Mouse (Mus musculus) cortical plate, adult 2 months (tissue): ENCODE measurements around the gene Aldh16a1. TPM values are rescaled to one million over a fixed set of nuclear protein-coding genes. Genes with fewer than 3 reads are reported as not detected.

ENCODE experiments used
- H3K27ac ChIP-seq: fragments of 200-500 bp; 2 replicates; pipeline ENCODE4 v1.5.1; 2012; ENCODE audit warnings: low read length, control low read depth, inconsistent platforms; ENCODE audit not compliant: insufficient read depth
- H3K4me1 ChIP-seq: fragments of 200-500 bp; 2 replicates; pipeline ENCODE4 v1.6.1; 2011; ENCODE audit warnings: low read length; ENCODE audit not compliant: control insufficient read depth, insufficient read depth
- H3K4me3 ChIP-seq: fragments of 200-500 bp; 2 replicates; pipeline ENCODE4 v1.5.1; 2011; ENCODE audit warnings: mild to moderate bottlenecking, low read length, control low read depth; ENCODE audit not compliant: insufficient read depth
- CTCF ChIP-seq: fragments of 200-500 bp; IDR thresholded peaks from 2 replicates; pipeline ENCODE4 v1.5.1; 2011; ENCODE audit warnings: mild to moderate bottlenecking, control low read depth, low read length; ENCODE audit not compliant: insufficient read depth; ENCODE audit errors: extremely low read depth
- POLR2A ChIP-seq: fragments of 200-500 bp; IDR thresholded peaks from 2 replicates; pipeline ENCODE4 v1.6.1; 2011; ENCODE audit warnings: mild to moderate bottlenecking, low read length, control low read depth; ENCODE audit not compliant: insufficient read depth; ENCODE audit errors: extremely low read depth
- polyA plus RNA-seq: library from polyadenylated mRNA; depleted of rRNA; stranded (reverse); fragments of >200 nt; gene quantifications from 2 replicates; pipeline ENCODE4 v1.2.3, GENCODE M21; 2012

The Aldh16a1 gene
- polyA plus RNA-seq, 1 experiment, result 10.3 TPM

DNA sequence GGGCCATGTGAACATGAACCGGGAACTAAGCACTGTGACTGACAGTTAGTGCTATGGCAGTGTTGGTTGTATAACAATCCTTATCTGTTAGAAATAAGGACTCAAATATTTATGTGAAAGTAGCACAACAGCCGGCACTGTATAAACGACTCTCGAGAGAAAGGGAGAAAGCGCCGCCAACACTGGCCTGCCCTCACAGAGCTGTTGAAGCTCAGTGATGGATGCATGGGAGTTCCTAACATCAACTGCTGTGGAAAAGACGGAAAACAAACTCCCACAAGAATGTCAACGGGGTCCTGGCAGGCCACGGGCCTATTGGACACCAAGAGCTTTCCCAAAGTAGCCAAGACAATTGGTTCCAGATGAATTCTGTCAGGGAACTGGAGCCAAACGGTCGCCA is 3.1 kb downstream of the Aldh16a1 start:
- Histone ChIP-seq H3K4me3 (no peak overlapping the region), H3K27ac (no peak overlapping the region), H3K4me1 (peaks cover 2% of the 10 kb centered on the region; the same call in 1 of the 2 replicates)
- TF ChIP-seq POLR2A (no peak), CTCF (no peak)

DNA sequence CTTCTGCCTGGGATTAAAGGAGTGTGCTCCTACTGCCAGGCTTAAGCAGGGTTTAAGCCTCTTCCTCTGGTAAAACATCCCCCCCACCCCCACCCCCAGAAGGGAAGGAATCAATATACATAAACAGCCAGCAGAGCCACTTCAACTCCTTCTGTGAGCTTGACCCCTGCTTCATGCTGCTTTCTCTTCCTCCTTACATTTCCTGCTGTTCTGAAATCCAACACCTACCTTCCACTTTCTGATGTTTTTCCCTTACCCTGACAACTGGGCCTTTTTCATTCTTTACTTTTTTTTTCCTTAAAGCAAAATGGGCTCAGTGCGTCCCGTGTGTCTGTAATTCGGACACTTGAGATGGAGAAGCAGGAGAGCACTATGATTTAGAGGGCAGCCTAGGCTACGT is 4.1 kb downstream of the Aldh16a1 start:
- peaks cover 2% of the 10 kb centered on the region; the same call in 1 of the 2 replicates for H3K4me1 ChIP-seq
- no peak overlapping the region for H3K27ac ChIP-seq
- no peak for TF ChIP-seq CTCF
- no peak for TF ChIP-seq POLR2A
- no peak overlapping the region for H3K4me3 ChIP-seq

DNA sequence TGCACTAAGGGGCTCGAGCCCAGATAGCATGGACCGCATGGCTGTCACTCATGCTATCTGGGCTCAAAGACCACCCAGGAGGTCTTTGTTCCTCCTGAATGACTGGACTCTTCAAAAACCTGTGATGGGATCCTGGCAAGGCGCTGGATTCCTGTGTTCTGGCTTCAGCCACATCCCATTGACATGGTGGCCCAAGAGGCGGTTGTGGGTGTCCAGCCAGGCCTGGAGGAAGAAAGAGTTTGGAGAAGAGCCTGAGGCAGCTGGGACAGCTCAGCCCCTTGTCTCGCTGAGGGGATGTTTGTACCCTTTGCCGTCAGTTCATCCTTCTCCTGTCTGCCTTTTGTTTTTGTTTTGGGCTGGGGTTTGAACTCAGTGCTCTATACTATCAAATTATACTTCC is 4.8 kb downstream of the Aldh16a1 start:
- no peak overlapping the region for H3K4me3 ChIP-seq
- no peak overlapping the region for H3K27ac ChIP-seq
- H3K4me1 ChIP-seq, result peaks cover 2% of the 10 kb centered on the region; the same call in 1 of the 2 replicates
- TF ChIP-seq POLR2A (no peak), CTCF (no peak)

DNA sequence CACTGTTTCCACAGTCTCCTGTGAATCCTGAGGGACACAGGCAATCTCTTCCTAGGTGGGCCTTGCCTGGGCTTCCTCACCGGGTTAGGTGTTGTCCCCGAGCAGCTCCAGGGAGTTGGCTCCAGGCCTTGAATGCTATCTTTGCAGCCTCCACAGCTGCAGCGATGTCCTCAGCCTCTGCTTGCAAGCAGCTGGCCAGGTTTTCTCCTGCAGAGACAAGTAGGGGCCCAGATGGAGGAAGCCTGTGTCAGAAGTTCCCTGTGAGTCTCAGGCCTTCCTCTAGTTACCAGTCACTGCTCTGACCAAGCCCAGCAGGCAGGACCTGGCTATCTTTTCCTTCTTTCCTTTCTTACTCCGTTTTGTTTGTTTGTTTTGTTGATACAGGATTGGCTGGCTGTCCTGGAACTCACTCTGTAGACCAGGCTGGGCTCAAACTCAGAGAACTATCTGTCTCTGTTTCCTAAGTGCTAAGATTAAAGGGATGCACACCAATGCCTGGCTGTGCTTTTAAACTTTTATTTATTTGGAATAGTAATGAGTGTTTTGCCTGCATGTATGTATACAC is 5.8 kb downstream of the Aldh16a1 start:
- Histone ChIP-seq H3K4me3 (no peak overlapping the region), H3K4me1 (peaks cover 2% of the 10 kb centered on the region; the same call in 1 of the 2 replicates), H3K27ac (no peak overlapping the region)
- no peak for TF ChIP-seq CTCF
- TF ChIP-seq POLR2A, result no peak

DNA sequence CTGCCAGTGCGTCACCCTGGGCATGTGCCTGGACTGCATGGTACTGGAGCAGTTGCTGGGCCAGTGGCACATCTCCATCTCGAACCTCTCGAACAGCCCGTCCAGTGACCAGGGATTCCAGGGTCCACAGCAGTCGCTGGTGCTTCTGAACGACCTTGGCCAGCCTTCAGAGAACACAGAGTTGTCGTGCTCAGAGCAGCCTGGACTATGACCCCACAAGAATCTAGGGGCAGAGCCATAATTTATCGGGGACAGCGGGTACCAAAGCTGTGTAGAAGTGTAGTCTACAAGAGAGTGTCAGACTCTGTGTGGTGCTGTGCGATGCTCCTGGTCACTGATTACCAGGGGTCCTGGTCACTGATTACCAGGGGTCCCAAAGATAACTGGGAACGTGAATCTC is 6.5 kb downstream of the Aldh16a1 start:
- H3K4me3 ChIP-seq, result no peak overlapping the region
- peaks cover 2% of the 10 kb centered on the region; the same call in 1 of the 2 replicates for H3K4me1 ChIP-seq
- no peak overlapping the region for H3K27ac ChIP-seq
- TF ChIP-seq CTCF (no peak), POLR2A (no peak)

DNA sequence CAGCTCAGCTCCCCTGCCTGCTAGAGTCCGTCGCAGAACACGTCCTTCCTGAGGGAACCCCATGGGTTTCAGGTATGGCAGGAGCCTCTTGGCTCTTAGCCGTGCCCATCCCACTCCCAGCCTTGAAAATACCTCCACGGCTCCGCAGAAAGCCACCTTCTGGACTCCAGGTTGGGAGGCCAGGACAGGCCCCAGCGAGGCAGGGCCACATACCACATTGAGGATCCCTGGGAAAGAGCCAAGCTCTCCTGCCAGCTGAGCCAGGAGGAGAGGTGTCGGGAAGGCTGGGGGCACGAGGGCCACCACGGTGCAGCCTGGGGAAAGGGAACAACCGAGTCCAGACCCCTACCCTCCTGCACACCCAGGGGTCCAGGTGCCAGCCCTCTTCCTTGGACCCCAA is 7.1 kb downstream of the Aldh16a1 start:
- no peak for TF ChIP-seq CTCF
- no peak for TF ChIP-seq POLR2A
- peaks cover 2% of the 10 kb centered on the region; the same call in 1 of the 2 replicates for H3K4me1 ChIP-seq
- H3K27ac ChIP-seq, result no peak overlapping the region
- H3K4me3 ChIP-seq, result no peak overlapping the region

DNA sequence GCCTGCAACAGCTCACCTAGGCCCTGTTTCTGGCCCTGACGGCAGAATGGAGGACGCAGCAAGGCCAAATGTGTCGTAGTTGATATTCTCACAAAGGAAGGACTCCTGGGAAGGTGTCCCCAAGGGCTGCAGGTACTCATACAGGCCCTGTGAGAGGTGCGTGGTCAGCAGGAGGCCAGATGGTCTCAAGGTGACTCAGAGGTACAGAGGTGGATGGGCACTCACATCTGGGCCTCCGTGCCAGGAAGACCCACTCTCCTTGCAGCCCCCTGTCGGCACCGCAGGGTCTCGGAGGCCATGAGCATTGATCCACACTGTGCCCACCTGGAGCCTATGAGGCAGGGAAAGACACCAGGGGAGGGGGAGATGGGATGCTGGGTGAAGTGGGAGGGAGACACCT is 8.9 kb downstream of the Aldh16a1 start:
- TF ChIP-seq POLR2A (no peak), CTCF (no peak)
- H3K27ac ChIP-seq, result no peak overlapping the region
- H3K4me1 ChIP-seq, result no peaks in the 10 kb centered on the region
- no peak overlapping the region for H3K4me3 ChIP-seq

DNA sequence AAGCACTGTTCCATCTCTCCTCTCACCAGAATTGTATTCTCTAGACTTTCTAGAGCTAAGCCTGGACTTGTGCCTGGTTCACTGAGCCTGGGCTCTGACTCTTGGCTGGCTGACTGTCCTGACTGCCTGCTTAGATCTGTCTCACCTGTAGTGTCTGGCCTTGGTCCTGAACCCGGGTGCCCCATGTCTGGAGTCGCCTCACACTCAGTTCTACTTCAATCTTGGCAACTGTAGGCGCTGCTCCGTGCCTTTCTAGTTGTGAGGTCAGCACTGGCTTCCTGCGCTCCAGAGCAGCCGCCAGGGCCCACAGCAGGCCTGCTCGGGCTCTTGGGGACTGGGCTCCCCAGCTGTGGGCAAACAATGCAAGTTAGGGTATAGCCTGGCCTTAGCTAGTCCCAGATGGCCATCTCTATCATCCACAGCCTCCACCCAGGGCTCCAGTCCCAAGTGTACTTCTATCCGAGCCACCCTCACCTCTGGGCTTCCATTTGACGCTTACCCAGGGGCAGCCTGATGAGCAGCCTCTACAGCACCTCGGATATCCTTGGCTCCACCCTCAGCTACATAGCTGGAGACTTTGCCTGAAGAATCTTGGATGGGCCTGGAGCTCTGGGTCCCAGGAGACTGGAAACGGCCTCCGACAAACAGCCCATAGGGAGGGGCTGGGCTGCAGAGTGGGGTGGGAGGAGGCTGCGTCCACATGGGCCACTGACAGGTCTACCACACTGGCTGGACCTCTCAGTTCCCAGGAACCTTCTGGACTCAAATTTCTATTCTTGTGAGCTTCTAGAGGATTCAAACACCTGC is 9.8 kb downstream of the Aldh16a1 start:
- Histone ChIP-seq H3K27ac (no peak overlapping the region), H3K4me3 (no peak overlapping the region), H3K4me1 (no peaks in the 10 kb centered on the region)
- TF ChIP-seq CTCF (no peak), POLR2A (no peak)

DNA sequence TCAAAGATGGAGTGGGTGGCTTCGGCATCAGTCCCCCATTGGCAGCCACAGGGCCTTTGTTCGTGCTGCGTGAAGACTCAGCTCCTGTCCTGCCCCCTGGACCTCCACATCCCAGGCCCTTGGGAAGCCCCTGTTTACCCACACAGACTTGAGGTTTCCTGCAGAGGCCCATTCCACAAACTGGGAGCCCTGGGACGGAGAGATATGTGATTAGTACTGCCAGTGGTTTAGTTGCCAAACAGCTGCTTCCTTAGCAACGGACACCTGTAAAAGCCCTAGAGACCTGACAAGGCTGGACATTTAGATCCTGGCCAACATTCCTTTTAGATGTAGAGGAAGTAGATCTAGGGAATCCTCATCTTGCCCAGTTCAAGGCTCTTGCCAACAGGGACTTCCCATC is 12.5 kb downstream of the Aldh16a1 start:
- H3K27ac ChIP-seq, result no peak overlapping the region
- no peaks in the 10 kb centered on the region for H3K4me1 ChIP-seq
- no peak overlapping the region for H3K4me3 ChIP-seq
- TF ChIP-seq CTCF, result no peak
- no peak for TF ChIP-seq POLR2A

DNA sequence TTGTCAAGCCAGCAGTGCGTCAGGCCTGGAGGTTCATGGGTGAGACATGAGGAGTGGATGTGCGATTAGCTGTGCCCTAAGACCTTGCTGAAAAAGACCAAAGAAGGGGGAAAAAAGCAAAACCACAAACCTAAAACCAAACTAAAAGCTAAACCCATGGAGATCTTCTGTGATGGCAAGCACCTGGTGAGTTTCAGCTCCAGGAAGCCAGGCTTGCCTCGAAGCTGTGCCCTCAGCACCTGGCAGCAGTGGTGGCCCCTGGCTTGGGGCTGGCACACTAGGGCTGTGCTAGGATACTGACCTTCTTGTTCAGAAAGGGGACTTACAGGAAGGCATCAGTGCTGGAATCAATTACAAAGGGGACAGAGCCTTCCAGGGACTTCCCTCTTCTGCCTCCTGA is 13.1 kb downstream of the Aldh16a1 start:
- Histone ChIP-seq H3K27ac (no peak overlapping the region), H3K4me1 (no peaks in the 10 kb centered on the region), H3K4me3 (no peak overlapping the region)
- TF ChIP-seq CTCF, result no peak
